Mouse (Mus musculus): ENCODE measurements around the gene Hmcn2. TPM values are rescaled to one million over a fixed set of nuclear protein-coding genes. Genes with fewer than 3 reads are reported as not detected.

Gene Hmcn2
- polyA plus RNA-seq, 1 experiment from 2014 or later: 0.32 TPM

DNA sequence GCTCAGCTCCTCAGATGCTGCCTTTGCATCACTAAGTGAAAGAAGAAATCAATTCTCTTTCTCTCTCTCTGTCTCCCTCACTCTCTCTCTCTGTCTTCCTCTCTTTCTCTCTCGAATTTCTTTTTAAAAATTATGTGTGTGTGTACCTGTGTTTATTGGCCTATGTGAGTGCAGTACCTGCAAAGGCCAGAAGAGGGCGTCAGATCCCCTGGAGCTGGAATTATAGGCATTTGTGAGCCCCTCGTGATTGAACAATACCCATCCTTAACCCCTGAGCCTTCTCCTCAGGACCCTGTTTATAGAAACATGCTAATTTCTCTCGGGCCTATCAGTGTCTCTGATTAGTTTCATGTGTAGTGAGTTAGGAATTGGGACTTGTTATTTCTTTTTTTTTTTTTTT is 6.0 kb upstream of the Hmcn2 start:
- no peak for ATAC-seq (replicated peaks)
- H3K4me3 ChIP-seq: no peak overlapping the region
- no peaks in the 10 kb centered on the region for H3K36me3 ChIP-seq (replicated peaks)
- H3K9me3 ChIP-seq: no peaks in the 10 kb centered on the region
- peaks cover 17% of the 10 kb centered on the region for H3K27me3 ChIP-seq (replicated peaks)
- H3K27ac ChIP-seq: no peak overlapping the region
- 67% methylated on average over 4 of the region's 4 CpGs for whole genome bisulfite sequencing
- no peaks in the 10 kb centered on the region for H3K4me1 ChIP-seq
- no peak overlapping the region for H3K4me2 ChIP-seq
- no peak overlapping the region for H3K9ac ChIP-seq

DNA sequence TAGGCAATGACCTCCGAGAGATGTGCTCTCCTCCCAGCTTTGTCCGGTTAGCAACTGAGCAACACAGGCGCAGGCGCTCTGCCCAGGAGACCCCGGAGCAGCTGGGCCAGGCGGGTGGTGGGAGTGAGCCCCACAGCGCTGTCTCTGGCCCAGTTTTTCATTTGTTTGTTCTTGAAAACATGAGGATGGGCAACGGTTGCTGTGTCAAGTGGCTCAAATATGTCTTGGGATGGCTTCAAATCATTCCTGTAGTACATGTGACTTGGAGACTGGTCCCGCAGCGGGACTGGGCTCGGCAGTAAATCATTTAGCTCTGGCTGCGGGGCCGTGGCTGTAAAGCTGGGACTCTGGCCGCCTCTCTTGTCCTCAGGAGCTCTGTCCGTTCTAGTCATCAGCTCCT is 4.7 kb upstream of the Hmcn2 start:
- H3K4me3 ChIP-seq: no peak overlapping the region
- WGBS: 73% methylated on average over 15 of the region's 15 CpGs
- H3K36me3 ChIP-seq (replicated peaks): no peaks in the 10 kb centered on the region
- H3K9ac ChIP-seq: no peak overlapping the region
- ATAC-seq (replicated peaks): no peak
- H3K4me2 ChIP-seq: no peak overlapping the region
- no peak overlapping the region for H3K27ac ChIP-seq
- peaks cover 8% of the 10 kb centered on the region for H3K4me1 ChIP-seq
- peaks cover 29% of the 10 kb centered on the region for H3K27me3 ChIP-seq (replicated peaks)
- H3K9me3 ChIP-seq: no peaks in the 10 kb centered on the region

DNA sequence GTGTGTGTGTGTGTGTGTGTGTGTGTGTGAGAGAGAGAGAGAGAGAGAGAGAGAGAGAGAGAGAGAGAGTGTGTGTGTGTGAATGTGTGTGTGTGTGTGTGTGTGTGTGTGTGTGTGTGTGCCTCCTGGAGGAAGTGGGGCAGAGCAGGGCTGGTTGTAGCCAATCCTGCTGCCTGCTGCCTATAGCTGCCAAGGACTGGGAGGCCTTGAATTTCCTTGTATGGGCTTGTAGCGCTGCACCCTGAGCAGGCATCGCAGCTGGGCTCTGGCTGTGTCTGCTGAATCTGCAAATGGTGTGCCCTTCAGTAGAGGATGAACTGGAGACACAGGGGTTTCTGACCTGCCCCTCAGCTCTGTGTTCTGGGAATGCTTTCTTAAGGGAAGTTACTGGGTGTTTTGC is 3.9 kb downstream of the Hmcn2 start:
- ATAC-seq (replicated peaks): no peak
- no peak overlapping the region for H3K4me2 ChIP-seq
- no peak overlapping the region for H3K27ac ChIP-seq
- peaks cover 34% of the 10 kb centered on the region for H3K27me3 ChIP-seq (replicated peaks)
- no peak overlapping the region for H3K4me3 ChIP-seq
- 15% methylated on average over 2 of the region's 2 CpGs for WGBS
- H3K9me3 ChIP-seq: no peaks in the 10 kb centered on the region
- H3K36me3 ChIP-seq (replicated peaks): no peaks in the 10 kb centered on the region
- H3K9ac ChIP-seq: no peak overlapping the region
- peaks cover 8% of the 10 kb centered on the region for H3K4me1 ChIP-seq

DNA sequence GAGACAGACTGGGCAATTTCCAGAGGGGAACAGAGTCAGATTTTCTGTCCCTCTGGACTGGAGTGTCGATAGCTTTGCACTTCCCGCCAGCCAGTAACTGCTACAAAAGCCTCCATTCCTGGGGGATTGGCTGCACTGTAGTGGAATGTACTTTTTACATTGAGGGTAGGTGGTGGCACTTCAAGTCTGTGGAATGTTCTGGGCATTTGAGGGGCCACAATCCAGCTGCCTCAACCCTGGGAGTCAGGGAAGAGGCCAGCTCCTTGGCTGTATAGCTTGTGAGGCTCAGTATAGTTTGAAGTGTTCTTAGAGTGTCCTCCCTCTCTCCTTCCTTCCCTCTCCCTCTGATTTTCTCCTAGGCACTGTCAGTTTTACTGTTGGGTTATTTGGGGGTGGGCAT is 5.0 kb downstream of the Hmcn2 start:
- Histone ChIP-seq H3K9me3 (no peaks in the 10 kb centered on the region), H3K4me2 (no peak overlapping the region), H3K9ac (no peak overlapping the region), H3K36me3 (replicated peaks) (no peaks in the 10 kb centered on the region), H3K27ac (no peak overlapping the region), H3K27me3 (replicated peaks) (peaks cover 24% of the 10 kb centered on the region), H3K4me3 (no peak overlapping the region), H3K4me1 (peaks cover 4% of the 10 kb centered on the region)
- WGBS: 58% methylated on average over 2 of the region's 2 CpGs
- no peak for ATAC-seq (replicated peaks)

DNA sequence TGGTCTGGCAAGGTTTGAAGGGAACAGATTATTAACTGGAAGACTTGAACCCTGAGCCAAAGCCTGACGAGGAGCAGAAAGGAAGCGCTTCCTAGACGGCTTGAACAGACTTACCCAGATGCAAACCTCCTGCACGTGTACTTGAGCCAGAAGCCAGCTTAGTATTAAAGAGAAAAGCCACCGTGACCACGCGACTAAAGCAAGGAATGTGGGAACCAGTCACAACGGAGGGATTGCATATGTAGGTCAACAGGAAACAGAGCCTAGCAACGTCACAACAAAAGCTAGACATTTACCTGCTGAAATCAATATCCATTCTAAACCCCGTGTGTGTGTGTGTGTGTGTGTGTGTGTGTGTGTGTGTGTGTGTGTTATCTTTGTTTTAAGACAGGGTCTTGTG is 13.0 kb downstream of the Hmcn2 start:
- no peak overlapping the region for H3K4me3 ChIP-seq

DNA sequence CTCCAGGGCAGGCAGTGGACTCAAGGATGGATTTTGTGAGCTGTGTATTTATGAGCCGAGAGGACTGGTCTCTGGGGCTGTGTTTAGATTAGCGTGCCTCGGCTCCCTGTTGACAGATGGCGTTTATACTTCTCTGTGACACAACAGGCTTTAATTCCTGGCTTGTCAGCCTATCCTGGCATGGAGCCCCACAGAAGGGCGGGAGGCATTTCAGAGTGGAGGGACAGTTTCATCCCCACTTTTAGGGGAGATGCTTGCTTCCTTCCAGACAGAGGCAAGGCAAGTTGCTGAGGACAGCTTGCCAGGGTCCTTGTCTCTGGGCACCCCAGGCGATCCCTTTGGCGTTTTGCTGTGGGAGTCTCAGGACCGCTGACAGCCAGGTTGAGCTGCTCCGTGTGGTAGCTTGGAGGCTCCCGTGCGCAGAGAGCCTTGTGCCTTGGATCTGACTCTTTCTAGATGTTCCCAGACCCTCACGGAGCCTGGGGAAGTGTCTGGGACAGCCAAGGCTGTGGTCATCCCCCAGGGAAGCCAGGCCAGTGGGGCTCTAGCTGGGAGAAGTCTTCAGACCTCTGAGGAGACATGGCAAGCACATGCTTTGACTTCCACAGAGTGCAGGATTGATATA is 23.6 kb downstream of the Hmcn2 start:
- no peaks in the 10 kb centered on the region for H3K36me3 ChIP-seq (replicated peaks)
- H3K4me3 ChIP-seq: no peak overlapping the region
- H3K27me3 ChIP-seq (replicated peaks): no peaks in the 10 kb centered on the region
- H3K4me1 ChIP-seq: no peaks in the 10 kb centered on the region
- 60% methylated on average over 12 of the region's 12 CpGs for WGBS
- no peak overlapping the region for H3K4me2 ChIP-seq
- no peak overlapping the region for H3K27ac ChIP-seq
- ATAC-seq (replicated peaks): no peak
- H3K9me3 ChIP-seq: no peaks in the 10 kb centered on the region
- H3K9ac ChIP-seq: no peak overlapping the region

More for the DNA sequence above, 13.0 kb downstream of the Hmcn2 start:
- Histone ChIP-seq H3K4me2 (no peak overlapping the region), H3K9ac (no peak overlapping the region), H3K27me3 (replicated peaks) (no peaks in the 10 kb centered on the region), H3K36me3 (replicated peaks) (no peaks in the 10 kb centered on the region), H3K4me1 (no peaks in the 10 kb centered on the region), H3K27ac (no peak overlapping the region), H3K9me3 (no peaks in the 10 kb centered on the region)
- 25% methylated on average over 10 of the region's 10 CpGs for WGBS
- ATAC-seq (replicated peaks): no peak

DNA sequence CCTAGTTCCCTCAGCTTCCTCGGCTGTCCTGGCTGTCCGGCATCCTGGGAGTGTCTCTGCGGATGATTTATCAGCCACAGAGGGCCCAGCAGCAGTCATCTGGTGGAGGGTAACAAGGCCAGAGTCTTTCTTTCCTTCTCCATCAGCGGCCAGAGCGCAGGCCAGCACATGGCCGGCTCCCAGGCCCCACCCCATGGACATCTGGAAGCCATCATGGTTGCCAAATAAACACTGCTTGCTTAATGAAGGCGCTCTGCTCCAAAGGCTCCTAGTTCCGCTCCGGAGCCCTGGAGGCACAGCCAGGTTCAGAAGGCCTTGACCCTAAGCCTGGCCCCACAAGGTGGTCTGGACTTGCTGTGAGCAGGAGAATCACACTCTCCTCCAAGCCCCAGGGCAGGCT is 25.6 kb downstream of the Hmcn2 start:
- no peak for ATAC-seq (replicated peaks)
- Histone ChIP-seq H3K27me3 (replicated peaks) (no peaks in the 10 kb centered on the region), H3K36me3 (replicated peaks) (no peaks in the 10 kb centered on the region), H3K27ac (no peak overlapping the region), H3K4me2 (no peak overlapping the region), H3K9ac (no peak overlapping the region), H3K4me1 (no peaks in the 10 kb centered on the region), H3K9me3 (no peaks in the 10 kb centered on the region), H3K4me3 (no peak overlapping the region)
- WGBS: 82% methylated on average over 9 of the region's 9 CpGs

DNA sequence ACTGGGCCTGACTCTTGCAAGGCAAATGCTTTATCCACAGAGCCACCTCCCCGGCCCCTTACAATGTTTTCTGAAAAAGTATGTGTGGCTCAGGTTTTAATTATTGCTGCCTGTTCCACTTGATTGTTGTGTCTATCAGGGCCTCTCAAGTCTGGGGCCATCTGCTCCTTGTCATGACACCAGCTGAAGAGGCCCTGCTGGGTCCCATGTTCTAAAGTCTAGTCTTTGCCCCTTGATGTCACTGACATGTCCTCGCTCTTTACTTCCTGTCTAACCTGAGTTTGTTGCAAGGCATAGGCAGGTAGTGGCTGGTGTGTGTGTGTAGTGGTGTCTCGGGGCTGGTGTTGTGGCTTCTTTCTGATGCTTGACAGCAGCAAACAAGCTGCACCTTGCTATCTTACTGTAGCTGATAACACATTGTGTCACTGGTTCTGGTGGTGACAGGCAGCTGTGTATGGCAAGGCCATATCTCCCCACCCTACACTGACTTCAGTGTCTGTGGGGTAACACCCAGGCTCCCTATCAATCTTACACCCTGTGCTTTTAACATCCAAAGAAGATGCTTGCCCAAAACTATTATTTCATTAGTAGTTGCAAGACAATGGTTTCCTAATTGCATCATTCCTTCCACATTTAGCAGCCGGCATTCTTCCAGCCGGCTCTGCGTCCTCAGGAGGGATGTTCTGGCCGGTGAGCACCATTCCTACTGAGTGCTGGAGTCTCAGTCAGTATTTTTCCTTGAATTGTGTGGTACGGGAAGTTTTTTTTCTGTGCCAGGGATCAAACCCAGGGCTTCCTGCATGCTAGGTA is 27.7 kb downstream of the Hmcn2 start:
- H3K27me3 ChIP-seq (replicated peaks): no peaks in the 10 kb centered on the region
- H3K9me3 ChIP-seq: no peaks in the 10 kb centered on the region
- H3K36me3 ChIP-seq (replicated peaks): no peaks in the 10 kb centered on the region
- no peak overlapping the region for H3K27ac ChIP-seq
- no peak overlapping the region for H3K4me2 ChIP-seq
- ATAC-seq (replicated peaks): no peak
- H3K4me3 ChIP-seq: no peak overlapping the region
- WGBS: 81% methylated on average over 8 of the region's 8 CpGs
- no peaks in the 10 kb centered on the region for H3K4me1 ChIP-seq
- no peak overlapping the region for H3K9ac ChIP-seq

DNA sequence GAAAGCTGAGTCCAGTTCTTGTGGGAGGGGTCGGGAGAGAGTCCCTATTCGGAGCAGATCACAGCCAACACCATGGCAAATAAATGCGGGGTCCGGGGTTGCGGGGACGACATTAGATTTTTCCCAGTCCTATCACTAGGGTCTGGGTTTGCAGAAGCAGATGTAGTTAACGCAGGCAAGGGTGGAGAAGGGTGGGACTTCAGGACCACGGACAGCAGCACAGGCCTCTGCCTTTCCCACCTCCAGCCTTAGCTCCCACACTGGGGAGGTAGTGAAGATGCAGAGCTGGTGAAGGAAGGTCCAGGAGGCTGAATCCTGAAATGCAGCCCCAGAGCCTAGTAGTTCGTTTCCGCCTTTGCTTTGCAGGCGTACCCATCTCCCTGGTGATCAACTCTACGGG is 31.9 kb downstream of the Hmcn2 start:
- H3K4me1 ChIP-seq: no peaks in the 10 kb centered on the region
- no peak for ATAC-seq (replicated peaks)
- no peak overlapping the region for H3K27ac ChIP-seq
- H3K9ac ChIP-seq: no peak overlapping the region
- 37% methylated on average over 12 of the region's 12 CpGs for WGBS
- no peak overlapping the region for H3K4me2 ChIP-seq
- H3K9me3 ChIP-seq: no peaks in the 10 kb centered on the region
- no peak overlapping the region for H3K4me3 ChIP-seq
- H3K27me3 ChIP-seq (replicated peaks): no peaks in the 10 kb centered on the region; the same call in 1 of the 2 replicates
- H3K36me3 ChIP-seq (replicated peaks): no peaks in the 10 kb centered on the region

DNA sequence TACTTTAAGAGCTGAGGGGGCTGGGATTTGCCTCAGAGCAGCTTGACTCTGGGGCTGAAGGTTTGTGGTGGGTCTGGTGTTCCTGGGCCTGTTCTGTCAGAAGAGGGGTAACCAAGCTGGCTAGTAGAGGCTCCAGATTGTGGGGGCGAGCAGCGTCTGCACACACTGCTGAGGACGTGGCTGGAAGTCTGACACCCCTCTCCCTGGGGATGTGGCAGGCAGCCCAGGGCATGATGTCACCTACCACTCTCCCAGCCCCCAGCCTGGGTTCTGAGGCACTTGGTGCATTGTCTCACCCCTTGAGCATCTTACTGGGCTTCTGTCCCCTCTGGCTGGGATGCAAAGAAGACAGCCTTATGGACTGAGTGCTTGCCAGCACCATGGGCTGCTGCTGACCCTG is 34.2 kb downstream of the Hmcn2 start:
- 68% methylated on average over 3 of the region's 3 CpGs for WGBS
- H3K36me3 ChIP-seq (replicated peaks): no peaks in the 10 kb centered on the region
- H3K27ac ChIP-seq: no peak overlapping the region
- no peaks in the 10 kb centered on the region for H3K9me3 ChIP-seq
- ATAC-seq (replicated peaks): no peak
- no peak overlapping the region for H3K9ac ChIP-seq
- H3K4me2 ChIP-seq: no peak overlapping the region
- no peak overlapping the region for H3K4me3 ChIP-seq
- H3K27me3 ChIP-seq (replicated peaks): no peaks in the 10 kb centered on the region; the same call in 1 of the 2 replicates
- H3K4me1 ChIP-seq: no peaks in the 10 kb centered on the region

DNA sequence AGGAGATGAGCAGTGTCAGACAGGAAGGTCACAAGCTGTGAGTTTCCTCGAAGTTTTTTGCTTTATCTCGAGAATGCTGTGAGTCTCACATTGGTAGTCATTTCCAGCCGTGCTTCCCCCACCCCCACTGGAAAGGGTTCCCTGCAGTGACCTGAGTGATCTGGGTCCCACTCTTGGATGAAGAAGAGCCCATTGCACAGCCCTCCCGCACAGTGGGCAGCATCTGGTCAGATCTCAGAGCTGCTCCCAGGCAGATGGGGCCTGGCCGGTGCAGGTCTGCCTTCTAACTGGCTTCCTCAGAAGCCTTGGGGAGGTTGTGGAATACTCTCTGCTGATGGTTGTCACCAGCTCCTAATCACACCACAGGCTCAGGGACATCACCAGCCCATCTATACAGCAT is 34.6 kb downstream of the Hmcn2 start:
- Histone ChIP-seq H3K36me3 (replicated peaks) (no peaks in the 10 kb centered on the region), H3K27me3 (replicated peaks) (no peaks in the 10 kb centered on the region; the same call in 1 of the 2 replicates), H3K9me3 (no peaks in the 10 kb centered on the region), H3K4me3 (no peak overlapping the region), H3K4me1 (no peaks in the 10 kb centered on the region), H3K27ac (no peak overlapping the region), H3K9ac (no peak overlapping the region), H3K4me2 (no peak overlapping the region)
- no peak for ATAC-seq (replicated peaks)
- WGBS: 67% methylated on average over 5 of the region's 5 CpGs

DNA sequence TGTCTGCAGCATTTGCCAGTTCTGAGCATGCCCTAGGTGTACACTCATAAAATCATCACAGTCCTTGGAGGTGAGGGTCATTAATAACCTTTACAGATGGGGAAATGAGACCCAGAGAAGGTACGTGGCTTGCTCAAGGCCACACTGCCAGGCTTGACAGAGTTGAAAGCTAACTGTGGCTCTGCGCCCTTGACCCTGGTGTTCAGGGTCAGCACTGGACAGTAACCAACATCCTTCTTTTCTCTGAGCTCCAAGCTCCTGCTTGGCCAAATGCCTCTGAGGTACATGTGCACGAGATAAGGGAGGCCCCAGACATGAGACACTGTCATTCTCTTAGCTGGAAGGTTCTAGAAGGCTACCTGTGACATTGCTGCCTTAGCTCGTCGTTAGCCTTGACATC is 42.6 kb downstream of the Hmcn2 start:
- ATAC-seq (replicated peaks): no peak
- Histone ChIP-seq H3K9me3 (no peaks in the 10 kb centered on the region), H3K27ac (no peak overlapping the region), H3K36me3 (replicated peaks) (no peaks in the 10 kb centered on the region), H3K4me3 (no peak overlapping the region), H3K9ac (no peak overlapping the region), H3K4me1 (no peaks in the 10 kb centered on the region), H3K27me3 (replicated peaks) (no peaks in the 10 kb centered on the region), H3K4me2 (no peak overlapping the region)
- 83% methylated on average over 5 of the region's 5 CpGs for WGBS

DNA sequence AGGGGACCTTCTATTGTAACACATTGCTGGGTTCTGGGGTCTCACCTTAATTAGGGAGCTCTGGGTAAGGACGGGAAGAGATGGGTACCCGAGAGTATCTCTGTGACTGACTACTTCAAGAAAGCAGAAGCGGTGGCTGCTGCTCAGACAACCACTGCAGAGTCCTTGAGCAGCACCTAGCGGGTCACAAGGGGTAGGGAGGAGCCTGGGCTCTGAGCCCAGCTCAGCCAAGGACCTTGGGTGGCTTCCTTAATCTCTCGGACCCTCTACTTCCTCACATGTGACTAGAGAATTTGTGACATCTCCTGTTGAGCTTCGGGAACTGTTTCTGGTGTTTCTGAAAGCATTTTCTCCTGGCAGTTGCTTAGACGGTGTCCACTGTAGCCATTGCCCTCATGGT is 45.1 kb downstream of the Hmcn2 start:
- no peak overlapping the region for H3K4me2 ChIP-seq
- no peaks in the 10 kb centered on the region for H3K36me3 ChIP-seq (replicated peaks)
- H3K9me3 ChIP-seq: no peaks in the 10 kb centered on the region
- H3K27ac ChIP-seq: no peak overlapping the region
- H3K9ac ChIP-seq: no peak overlapping the region
- 79% methylated on average over 7 of the region's 7 CpGs for WGBS
- no peaks in the 10 kb centered on the region for H3K27me3 ChIP-seq (replicated peaks)
- H3K4me1 ChIP-seq: no peaks in the 10 kb centered on the region
- no peak for ATAC-seq (replicated peaks)
- H3K4me3 ChIP-seq: no peak overlapping the region
